Mouse (Mus musculus) olfactory bulb, adult 2 months (tissue): Measurements from ENCODE around the gene 4930595D18Rik.

Source experiments
- CTCF ChIP-seq: fragments of 200-500 bp; IDR thresholded peaks from 2 replicates; pipeline ENCODE4 v1.5.1; 2012; ENCODE audit warnings: low read depth, mild to moderate bottlenecking, low read length, moderate library complexity; ENCODE audit not compliant: insufficient read depth
- POLR2A ChIP-seq: fragments of 200-500 bp; IDR thresholded peaks from 2 replicates; pipeline ENCODE4 v1.6.1; 2012; ENCODE audit warnings: mild to moderate bottlenecking, low read depth, low read length, moderate library complexity; ENCODE audit not compliant: insufficient read depth

- TF ChIP-seq POLR2A (no peak), CTCF (no peak)
Measured at GRCm38 (mm10) chr12:111159659-111160428, 24.4 kb downstream of the 4930595D18Rik start.
